Mouse (Mus musculus): ENCODE data around the gene Ugt1a2.

The Ugt1a2 gene

DNA sequence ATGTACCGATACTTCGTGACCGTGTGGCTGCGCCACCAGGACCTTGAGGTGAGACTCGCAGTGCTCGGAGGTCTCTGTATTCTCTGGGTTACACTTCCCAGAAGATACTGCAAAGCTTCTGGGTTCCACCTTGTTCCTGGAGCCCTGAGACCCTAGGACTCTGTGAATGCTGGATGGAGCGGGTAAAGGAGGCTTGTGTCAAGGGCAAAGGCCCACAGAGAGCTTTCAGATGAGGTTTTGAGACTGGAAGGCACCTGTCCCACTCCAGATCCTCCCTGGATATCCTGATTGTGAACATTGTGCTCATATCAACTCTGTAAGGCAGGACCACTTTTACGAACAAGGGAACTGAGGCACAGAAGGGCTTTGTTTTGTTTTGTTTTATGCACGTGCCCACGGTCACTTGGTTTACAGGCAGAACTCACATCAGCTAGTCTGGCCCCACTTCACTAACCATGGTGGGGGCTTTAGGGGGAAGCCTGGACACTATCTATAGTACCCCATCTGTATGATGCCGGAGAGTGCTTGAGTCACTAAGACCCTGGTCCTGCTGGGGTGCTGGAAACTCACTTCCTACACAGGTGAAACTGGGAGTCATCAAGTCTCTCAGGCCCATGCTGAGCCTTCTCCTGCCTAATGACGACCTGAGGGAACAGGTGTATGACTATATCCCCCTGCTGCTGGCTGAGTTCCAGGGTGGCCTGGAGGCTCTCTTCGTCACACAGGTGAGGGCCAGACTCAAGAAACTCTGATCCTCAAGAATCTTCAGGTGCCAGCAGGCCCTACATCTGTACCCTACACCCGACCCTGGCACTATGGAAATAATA lies 33.2 kb downstream of the Ugt1a2 start:
- no peak for DNase-seq (ENCODE audit: extremely low spot score, low read depth, low spot score)

DNA sequence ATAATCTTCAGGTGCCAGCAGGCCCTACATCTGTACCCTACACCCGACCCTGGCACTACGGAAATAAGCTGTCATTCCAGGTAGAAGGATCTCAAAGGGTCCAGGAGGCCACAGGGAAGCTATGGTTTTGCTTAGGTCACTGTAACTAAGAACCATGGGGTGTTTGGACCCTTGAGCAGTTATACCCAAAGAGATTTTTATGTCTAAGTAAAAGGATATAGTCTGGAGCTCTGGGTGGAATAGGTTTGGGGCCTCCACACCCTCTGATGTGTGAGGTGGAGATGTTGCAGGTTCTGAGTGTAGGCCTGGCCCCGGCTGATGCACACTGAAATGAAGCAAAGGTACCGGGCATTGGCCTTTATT lies 33.8 kb downstream of the Ugt1a2 start:
- no peak for DNase-seq (ENCODE audit: extremely low spot score, low read depth, low spot score)

DNA sequence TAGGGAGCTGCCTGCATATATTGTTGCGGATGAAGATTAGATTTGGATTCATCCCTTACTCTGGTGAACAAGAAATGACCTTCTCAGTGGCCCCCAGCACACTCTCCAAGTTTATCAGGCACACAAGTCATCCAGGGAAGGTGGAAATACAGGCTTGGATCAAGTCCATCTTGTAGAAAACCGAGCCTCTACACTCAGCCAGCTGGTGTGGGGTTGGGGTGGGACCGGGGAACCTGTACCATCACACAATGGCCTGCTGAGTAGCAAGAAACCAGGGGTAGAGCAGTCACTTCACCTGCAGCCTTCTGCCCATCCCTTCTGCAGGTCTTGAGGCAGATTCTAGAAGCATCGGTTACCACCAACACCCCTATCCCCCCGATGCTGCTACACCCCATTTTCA lies 34.2 kb downstream of the Ugt1a2 start:
- no peak for DNase-seq (ENCODE audit: extremely low spot score, low read depth, low spot score)

DNA sequence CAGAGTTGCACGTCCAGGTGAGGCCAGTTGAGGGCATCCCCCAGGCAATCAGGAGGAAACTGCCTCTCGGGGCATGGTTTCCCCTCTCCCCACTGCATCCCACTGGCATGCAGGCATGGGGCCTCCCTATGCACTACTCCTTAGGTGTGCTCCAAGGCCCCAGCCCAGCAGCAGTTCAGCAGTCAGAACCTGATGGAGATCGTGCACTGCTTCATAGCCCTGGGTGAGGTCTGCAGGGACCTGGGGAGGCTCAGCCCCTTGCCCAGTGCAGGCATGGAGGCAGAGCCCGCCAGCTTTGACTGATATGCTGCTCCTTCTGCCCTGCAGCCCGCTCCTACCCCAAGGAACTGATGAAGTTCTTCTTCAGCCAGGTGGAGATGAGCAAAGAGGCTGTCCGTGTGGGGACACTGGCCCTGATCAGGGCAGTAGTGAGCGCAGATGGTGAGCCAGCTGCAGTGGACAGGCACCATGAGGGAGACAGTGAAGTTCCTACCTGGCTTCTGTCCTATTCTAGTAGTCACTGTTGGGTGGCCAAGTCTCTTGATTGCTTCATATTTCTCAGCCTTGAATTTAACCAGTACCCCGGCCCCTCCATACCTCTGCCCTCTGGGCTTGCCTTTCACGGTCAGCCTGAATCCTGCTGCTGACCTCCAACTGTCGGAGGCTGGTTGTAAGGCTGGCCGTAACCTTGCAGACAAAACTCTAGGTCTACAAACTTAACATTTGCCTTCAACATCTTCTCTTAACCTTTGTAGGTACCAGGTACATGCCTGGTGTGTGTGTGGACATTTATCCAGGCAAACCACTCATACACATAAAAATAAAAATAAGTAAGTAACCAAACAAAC lies 34.9 kb downstream of the Ugt1a2 start:
- no peak for DNase-seq (ENCODE audit: extremely low spot score, low read depth, low spot score)

DNA sequence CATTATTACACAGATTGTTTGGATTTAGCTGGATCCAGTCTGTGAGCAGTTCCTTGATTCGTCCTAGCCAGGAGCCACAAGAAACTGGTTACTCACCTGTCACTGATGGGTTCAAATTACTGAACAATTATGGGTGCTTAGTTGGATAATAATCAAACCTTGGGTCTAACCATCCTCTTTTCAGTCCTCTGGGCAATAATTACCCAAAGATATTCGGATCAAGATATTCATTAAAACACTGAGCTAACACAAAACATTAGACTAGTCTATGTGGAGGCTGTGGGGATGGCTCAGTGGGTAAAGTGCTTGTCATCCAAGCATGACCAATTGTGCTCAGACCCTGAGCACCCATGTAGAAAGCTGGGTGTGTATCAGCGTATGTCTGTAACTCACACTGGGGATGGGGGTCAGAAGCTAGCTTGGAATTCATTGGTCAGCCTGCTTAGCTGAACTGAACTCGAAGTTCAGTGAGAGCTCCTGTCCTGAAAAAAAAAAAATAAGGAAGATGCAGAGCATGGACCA lies 35.6 kb downstream of the Ugt1a2 start:
- DNase-seq (ENCODE audit: extremely low spot score, low read depth, low spot score) = no peak

DNA sequence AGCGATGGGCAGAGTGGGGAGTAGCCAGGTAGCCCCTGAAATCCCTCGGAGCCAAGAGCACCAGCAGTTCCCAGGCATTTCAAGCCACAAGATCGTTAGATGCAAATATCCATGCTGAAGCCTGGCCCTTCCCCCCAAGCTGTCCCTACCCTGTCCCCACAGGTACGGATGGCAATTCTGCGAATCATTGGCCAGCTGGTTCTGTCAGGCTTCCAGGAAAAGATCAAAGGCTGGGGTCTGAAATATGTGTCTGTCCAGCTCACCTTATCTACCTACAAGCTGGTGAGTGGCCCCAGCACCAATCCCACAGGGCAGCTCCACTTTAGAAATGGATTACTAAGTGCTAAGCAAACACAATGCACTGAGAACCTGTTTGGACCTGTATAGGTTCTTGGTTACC lies 36.9 kb downstream of the Ugt1a2 start:
- DNase-seq (ENCODE audit: extremely low spot score, low read depth, low spot score) = no peak

DNA sequence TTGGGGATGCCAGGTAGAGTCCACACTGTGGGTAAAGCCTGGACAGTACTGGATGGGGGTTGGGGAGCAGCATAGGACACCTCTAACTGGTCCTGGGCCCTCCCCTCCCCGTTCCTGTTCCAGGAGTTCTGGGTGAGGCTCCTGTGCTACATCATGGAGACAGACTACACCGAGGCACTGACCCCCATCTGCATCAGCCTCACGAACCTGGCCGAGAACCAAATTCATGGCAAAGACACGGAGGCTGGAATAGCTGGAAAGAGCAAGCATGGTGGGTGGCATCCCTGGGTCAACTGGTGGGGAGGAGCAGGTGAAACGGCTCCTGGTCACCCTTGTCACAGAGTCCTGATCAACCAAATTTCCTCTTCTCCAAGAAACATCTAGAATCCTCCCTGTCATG lies 38.4 kb downstream of the Ugt1a2 start:
- DNase-seq (ENCODE audit: extremely low spot score, low read depth, low spot score) = no peak

DNA sequence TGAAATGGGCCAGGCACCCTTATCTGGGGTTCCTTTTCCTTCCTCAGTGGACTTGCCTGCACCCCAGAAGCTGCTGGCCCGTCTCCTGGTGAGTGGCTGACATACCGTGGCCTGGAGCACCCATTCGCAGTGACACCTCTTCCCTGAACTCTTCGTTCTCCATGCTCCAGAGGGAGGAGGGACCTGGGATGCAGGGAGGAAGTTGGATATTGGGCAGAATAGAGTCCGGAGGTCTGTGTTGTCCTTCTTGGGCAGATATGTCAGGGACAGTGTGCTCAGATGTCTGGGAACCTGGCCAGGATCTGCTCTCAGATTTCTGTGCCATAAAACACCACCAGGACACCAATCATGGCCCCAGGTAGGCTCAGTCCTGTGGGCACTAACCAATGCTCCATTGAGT lies 39.7 kb downstream of the Ugt1a2 start:
- DNase-seq (ENCODE audit: extremely low spot score, low read depth, low spot score) = no peak

DNA sequence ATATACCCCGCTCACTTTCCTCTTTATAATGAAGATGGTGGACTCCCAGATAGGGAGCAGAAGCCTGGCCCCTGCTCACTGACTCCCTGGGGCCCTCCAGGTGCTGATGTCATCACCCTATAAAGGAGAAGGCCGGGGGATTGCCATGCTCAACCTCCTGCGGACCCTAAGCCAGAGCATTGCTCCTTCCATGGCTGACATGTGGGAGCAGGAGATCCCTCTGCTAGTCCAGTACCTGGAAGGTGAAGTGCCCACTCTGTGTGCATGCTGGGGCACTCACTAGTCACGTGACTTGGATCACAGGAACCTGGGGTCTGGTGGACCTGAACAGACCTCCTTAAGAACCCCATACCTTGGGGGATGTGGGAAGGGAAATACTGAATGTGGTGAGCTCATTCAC lies 40.2 kb downstream of the Ugt1a2 start:
- no peak for DNase-seq (ENCODE audit: extremely low spot score, low read depth, low spot score)

DNA sequence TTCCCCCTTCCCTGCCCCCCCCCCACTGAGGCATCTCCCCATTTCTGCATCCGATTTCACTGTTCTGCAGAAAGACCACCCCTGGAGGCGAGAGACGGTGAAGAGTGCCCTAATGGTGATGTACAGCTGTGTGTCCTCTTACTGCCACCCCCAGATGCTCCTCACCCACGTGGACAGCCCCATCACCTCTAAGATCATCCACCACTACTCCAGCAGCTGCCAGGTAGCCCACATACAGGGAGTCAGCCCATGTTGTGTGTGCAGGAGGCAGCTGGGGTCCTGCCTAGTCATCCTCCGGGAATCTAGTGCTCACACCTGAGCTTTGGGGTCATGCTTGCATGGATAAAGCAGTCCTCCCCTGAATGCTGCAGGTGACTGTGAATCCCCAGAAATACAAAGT lies 43.5 kb downstream of the Ugt1a2 start:
- no peak for DNase-seq (ENCODE audit: extremely low spot score, low read depth, low spot score)

DNA sequence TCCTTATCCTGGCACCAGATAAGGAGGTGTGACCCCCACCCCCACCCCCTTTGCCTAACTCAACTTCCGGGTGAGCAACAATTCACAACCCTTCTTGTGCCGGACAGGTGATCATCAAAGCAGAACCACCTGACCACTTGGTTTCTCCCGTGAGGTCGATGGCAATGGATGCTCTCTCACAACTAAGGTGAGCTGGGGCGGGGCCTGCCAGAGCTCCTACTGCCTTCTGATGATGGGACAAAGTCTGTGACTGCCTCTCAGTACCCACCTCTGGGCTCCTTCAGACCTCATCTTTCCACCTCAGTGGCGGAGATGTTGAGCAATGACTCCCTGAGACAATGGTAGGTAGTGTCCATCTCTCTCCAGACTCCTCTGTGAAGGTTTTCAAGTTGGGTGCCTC lies 45.5 kb downstream of the Ugt1a2 start:
- no peak for DNase-seq (ENCODE audit: extremely low spot score, low read depth, low spot score)

DNA sequence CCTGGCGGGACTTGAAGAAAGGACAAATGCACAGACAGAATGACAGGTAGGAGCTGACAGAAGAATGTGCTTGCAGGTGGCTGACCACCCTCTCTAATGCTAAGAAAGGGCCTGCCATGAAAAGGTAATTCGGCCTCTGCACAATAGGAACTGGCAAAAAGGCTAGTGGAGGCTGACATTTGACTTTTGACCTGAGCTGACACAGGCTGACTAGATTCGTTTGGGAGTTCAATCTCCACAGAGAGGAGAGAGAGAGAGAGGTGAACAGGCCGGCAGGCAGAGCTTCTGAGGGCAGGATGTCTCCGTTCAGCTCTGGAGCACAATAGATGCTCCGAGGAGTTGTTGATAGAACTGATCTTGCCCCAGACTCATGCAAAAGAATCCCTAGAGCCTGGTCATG lies 46.0 kb downstream of the Ugt1a2 start:
- no peak for DNase-seq (ENCODE audit: extremely low spot score, low read depth, low spot score)

DNA sequence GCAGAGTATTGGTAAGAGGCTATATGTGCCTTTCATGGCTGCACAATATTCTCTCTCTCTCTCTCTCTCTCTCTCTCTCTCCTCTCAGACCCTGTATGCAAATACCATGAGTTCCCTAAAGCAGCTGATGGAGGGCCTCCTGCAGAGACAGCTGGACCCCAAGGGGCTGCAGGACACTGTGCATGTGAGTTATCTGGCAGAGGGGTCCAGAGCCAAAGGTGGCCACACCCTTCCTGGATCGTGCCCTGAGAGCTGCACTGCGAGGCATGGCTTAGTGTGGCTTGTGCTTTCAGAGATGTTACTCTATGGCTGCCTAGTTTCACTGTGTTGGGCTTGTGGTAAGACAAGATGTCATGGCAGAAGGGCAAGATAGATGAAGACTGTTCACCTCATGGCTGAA lies 47.3 kb downstream of the Ugt1a2 start:
- no peak for DNase-seq (ENCODE audit: extremely low spot score, low read depth, low spot score)

DNA sequence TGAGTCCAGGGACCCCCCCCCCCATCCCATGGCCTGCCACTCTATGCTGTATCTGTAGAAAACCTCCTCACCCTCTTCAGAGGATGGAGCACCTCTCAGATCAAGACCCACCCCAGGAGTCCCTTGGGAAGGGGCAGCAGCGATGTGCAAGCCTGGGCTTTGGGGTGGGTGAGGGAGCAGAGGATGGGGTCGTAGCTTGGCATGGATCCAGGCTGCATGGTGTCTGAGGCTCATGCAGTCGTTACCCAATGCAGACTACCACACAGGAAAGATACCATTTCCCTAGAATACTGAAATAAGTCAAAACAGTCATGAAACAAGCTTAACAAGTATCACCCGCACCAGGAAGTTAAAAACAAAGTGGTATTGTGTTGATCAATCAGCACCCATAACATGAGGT lies 48.3 kb downstream of the Ugt1a2 start:
- DNase-seq (ENCODE audit: extremely low spot score, low read depth, low spot score) = no peak

DNA sequence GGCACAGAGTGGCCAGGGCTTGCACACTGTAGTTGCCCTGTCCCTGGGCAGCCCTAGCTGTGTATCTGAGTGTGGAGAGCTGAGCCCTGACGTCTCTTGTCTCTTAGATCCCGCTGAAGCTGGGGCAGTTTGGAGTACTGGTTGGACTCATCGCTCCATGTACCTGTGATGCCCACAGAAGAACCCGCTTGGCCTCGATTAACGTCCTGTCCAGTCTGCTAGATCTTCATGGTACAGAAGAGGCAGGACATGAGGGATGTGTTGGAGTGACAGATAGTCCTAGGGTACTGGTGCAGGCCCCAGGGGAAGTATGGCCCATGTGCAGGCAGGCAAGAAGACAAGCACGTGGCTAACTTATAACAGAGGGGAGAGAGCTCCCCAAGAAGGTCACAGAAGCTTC lies 49.2 kb downstream of the Ugt1a2 start:
- no peak for DNase-seq (ENCODE audit: extremely low spot score, low read depth, low spot score)

DNA sequence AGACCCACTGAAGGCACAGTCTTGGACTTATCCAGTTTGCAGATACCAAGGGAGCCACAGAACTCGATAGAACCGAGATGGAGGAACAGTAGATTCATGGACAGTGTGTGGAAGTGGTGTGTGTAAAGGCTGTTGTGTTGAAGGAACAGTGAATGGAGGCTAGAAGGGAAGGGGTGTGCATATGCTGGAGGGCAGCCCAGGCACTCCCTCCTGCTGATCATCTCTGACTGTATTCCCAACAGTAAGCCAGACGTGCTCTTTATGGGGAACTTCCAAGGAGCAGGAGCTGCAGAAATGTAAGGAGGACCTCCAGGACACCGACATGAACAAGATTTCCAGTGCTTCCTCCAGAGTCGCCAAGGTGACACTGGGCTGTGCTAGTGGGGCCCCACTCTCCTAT lies 49.6 kb downstream of the Ugt1a2 start:
- DNase-seq (ENCODE audit: extremely low spot score, low read depth, low spot score) = no peak

DNA sequence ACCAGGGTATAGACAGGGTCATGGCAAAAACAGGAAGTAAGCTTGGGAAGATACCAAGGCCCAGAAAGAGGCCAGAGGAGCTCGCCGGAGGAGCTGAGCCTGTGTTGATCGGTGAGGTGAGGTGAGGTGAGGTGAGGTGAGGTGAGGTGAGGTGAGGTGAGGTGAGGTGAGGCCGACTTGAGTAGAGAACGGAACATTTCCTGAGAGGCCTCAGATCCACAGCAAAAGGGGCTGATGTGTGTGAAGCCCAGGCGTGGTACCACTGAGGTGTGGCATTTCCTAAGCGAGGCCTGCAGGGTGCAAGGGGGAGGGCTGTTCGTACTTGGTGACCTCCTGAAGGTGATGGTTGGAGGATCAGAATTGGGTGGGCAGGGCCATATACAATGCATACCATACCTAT lies 52.7 kb downstream of the Ugt1a2 start:
- no peak for DNase-seq (ENCODE audit: extremely low spot score, low read depth, low spot score)

DNA sequence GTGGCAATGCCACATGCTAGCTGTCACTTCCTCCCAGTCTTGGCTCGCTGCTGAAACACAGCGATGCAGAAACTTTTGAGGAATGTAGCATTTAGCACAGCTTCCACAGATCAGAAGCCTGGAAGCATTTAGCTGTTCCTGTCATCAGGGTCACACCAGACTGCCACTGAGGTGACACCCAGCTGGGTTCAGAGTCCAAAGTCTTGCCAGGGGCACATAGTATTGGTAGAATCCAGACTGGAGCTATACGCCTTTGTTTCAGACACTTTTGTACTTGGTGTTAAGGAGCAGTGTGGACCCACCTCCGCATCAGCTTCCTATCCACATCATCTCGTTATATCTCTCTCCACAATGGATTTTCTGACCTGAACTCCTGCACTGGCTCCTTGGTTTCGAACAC lies 53.1 kb downstream of the Ugt1a2 start:
- DNase-seq (ENCODE audit: extremely low spot score, low read depth, low spot score) = no peak

DNA sequence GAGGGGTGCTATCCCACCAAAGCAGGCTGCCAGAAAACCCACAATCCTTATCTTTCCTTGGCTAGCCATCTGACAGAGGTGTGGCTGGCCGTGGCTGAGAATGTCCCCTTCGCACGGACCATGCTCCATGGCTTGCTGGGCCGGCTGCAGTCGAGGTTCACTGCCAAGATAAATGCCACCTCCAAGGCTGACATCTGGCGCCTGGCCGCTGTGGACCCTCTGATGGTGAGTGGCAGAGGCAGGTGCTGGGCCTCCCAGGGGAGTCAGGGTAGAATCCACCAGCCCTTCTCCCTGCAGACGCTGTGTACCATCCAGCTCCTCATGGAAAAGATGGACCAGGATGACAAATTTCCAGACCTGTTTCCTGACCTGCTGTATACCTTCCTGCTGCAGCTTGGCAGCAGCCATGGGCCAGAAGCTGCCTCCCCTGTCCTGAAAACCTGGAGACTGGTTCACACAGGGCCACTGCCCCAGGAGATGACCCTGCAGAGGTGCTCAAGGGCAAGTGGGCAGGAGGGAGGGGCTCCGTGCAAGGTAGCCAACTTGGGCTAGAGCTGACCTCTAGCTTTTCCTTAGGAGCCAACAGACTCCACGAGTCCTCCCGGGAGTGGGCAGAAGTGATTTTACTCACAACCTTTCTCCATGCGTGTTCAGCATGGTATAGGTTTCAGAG lies 54.5 kb downstream of the Ugt1a2 start:
- no peak for DNase-seq (ENCODE audit: extremely low spot score, low read depth, low spot score)

DNA sequence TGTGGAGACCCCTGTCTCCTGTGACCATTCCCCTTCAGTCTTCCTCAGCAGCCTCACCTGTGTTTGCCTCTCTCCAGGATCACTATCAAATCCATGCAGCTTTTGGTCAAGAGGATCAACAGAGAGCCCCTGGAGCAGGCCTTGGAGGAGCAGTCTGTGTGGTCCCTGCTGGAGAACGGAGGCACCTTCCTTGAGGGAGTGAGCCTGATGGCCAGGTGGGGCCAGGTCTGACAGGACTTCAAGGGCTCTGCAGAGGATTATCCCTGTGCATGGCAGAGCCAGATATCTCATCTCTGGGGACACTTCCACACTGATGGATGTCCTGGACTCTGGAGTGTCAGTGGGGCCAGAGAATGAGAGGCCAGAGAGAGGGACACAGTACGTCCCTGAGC lies 55.1 kb downstream of the Ugt1a2 start:
- DNase-seq (ENCODE audit: extremely low spot score, low read depth, low spot score) = no peak

DNA sequence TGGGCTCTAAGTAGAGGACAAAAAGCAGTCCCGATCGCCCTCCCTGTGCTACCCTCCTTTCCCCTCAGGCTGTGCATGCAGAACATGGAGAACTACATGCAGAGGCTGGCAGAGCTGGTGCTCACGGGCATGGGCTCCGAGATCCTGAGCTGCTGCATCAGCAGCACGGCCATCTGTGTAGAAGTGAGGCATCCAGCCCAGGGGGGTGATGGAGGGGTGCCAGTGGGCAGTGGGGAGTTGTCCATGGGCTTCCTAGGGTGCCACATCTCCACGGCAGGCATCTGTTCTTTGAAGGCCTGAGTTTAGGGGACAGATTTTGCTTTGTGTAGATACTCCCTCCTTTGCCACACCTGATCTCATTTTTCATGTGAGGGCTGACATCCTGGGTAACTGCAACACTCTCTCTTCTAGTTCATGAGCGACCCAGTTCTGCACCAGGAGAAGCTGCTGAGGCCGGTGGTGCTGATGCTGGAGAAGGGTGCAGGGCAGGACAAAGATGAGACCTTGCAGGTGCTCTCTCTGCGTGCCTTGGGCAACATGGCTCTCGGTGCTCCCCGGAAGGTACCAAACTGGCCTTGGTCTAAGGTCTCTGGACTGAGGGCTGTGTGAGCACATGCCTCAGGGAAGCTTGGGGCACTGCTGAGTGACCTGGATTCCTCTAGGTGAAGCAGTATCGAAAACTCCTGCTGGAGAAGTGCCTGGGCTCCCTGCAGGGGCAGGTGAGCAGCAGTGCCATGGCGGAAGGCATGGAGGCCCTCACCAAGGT lies 55.8 kb downstream of the Ugt1a2 start:
- no peak for DNase-seq (ENCODE audit: extremely low spot score, low read depth, low spot score)

Measured in hindlimb bud, embryonic 11.5 days (tissue).